Mouse (Mus musculus): Measurements from ENCODE around the gene Ptx4.

DNA sequence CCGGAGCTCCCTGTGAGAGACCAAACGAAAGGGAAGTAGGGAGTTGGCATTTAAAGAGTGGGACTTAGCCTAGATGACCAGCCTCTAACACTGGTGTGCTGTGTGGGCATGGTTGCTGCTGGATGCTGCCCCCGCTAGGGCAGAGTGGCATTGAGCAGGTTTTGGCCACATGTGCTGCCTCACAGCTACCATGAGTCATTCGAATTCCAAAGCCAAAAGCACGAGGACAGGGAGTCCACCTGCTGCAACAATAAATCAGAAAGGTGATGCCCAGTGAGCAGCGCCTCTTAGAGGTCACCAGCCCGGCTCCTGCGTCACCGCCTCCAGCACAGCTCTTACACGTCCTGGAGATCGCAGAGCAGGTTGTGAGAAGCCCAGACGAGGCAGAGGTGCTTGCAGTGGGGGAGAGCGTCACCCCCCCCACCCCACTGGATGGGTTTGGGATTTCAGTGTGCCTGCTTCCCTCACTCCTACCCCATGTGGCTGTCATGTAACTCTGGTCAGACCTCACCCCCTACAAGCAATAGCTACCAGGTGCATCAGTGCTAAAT is 35.6 kb upstream of the Ptx4 start:
- no peak for TF ChIP-seq MYOG (IDR thresholded peaks at IDR 0.05; ENCODE audit: control insufficient read depth, extremely low read depth, insufficient read length)
- no peak for TF ChIP-seq CTCF (IDR thresholded peaks at IDR 0.05; ENCODE audit: control insufficient read depth, insufficient read depth, insufficient read length)
- no peak for TF ChIP-seq CEBPB (IDR thresholded peaks at IDR 0.05; ENCODE audit: low read depth)

All from C2C12 (cell line).